Mouse (Mus musculus) thymus, postnatal 14 days (tissue): Measurements from ENCODE around the gene Arl5c.
A peak's percentile ranks its signal among the peaks of the same experiment; 100 is the strongest.

Source experiments
- DNase-seq: peaks from one replicate; pipeline ENCODE4 v3.0.0; 2021

The Arl5c gene

GRCm38 (mm10) chr11:98018858-98019641 lies 23.1 kb upstream of the Arl5c start:
- DNase-seq = peak; percentile 89

GRCm38 (mm10) chr11:98018222-98018621 lies 22.2 kb upstream of the Arl5c start:
- DNase-seq = peak; percentile 19

- DNase-seq = no peak
Observed at GRCm38 (mm10) chr11:98016824-98017223, 20.8 kb upstream of the Arl5c start.

GRCm38 (mm10) chr11:98016177-98016576 lies 20.2 kb upstream of the Arl5c start:
- no peak for DNase-seq

GRCm38 (mm10) chr11:98012831-98013230 lies 16.9 kb upstream of the Arl5c start:
- DNase-seq = no peak

- no peak for DNase-seq
Observed at GRCm38 (mm10) chr11:98011716-98012115, 15.7 kb upstream of the Arl5c start.

GRCm38 (mm10) chr11:98008087-98008486 lies 12.1 kb upstream of the Arl5c start:
- peak; percentile 44 for DNase-seq

GRCm38 (mm10) chr11:98005686-98006085 lies 9.7 kb upstream of the Arl5c start:
- DNase-seq = no peak

- no peak for DNase-seq
Observed at GRCm38 (mm10) chr11:98005076-98005475, 9.1 kb upstream of the Arl5c start.

GRCm38 (mm10) chr11:98004161-98004560 lies 8.2 kb upstream of the Arl5c start:
- no peak for DNase-seq

- peak; percentile 66 for DNase-seq
Observed at GRCm38 (mm10) chr11:98003171-98003671, 7.2 kb upstream of the Arl5c start.

- DNase-seq = peak; percentile 98
Observed at GRCm38 (mm10) chr11:98002627-98003026, 6.6 kb upstream of the Arl5c start.

- DNase-seq = peak; percentile 54
Observed at GRCm38 (mm10) chr11:98001986-98002385, 6.0 kb upstream of the Arl5c start.

GRCm38 (mm10) chr11:98001351-98001824 lies 5.4 kb upstream of the Arl5c start:
- DNase-seq = peak; percentile 88

GRCm38 (mm10) chr11:98000378-98001140 lies 4.6 kb upstream of the Arl5c start:
- DNase-seq = peak; percentile 93

GRCm38 (mm10) chr11:97999748-98000147 lies 3.8 kb upstream of the Arl5c start:
- DNase-seq = peak; percentile 35

GRCm38 (mm10) chr11:97998898-97999608 lies 3.1 kb upstream of the Arl5c start:
- DNase-seq = peak; percentile 80

GRCm38 (mm10) chr11:97998074-97998793 lies 2.3 kb upstream of the Arl5c start:
- peak; percentile 57 for DNase-seq

- peak; percentile 59 for DNase-seq
Observed at GRCm38 (mm10) chr11:97997387-97997960, 1.5 kb upstream of the Arl5c start.

- DNase-seq = no peak
Observed at GRCm38 (mm10) chr11:97996691-97997090, 710 bp upstream of the Arl5c start.

- DNase-seq = peak; percentile 97
Observed at GRCm38 (mm10) chr11:97994539-97995100, 1.4 kb downstream of the Arl5c start.
